Mouse (Mus musculus) MEL (cell line): ENCODE results near the gene Kmt5c. TPM values are rescaled to one million over a fixed set of nuclear protein-coding genes. Genes with fewer than 3 reads are reported as not detected.

ENCODE experiments used
- DNase-seq: peaks from one replicate; pipeline ENCODE4 v3.0.0; 2011; ENCODE audit warnings: low read depth, low spot score
- H3K27ac ChIP-seq: 2 replicates; pipeline ENCODE4 v1.5.1; 2012; ENCODE audit warnings: low read depth, mild to moderate bottlenecking, control low read depth, low read length, moderate library complexity; ENCODE audit not compliant: control insufficient read depth
- H3K27me3 ChIP-seq, 2 experiments: fragments of 150-350 bp in 1 of 2; sonication (generic) in 1 of 2; 2 replicates each; pipeline ENCODE4 v1.6.1; 2012; ENCODE audit warnings: low read length in 2 of 2, mild to moderate bottlenecking in 2 of 2, improper control_type of control experiment in 1 of 2, moderate library complexity in 1 of 2; ENCODE audit not compliant: insufficient read depth in 2 of 2, control insufficient read depth in 1 of 2
- H3K36me3 ChIP-seq, 2 experiments: 2 replicates each; pipeline ENCODE4 v1.6.1; 2012 to 2014; ENCODE audit warnings: low read length in 2 of 2, improper control_type of control experiment in 1 of 2, inconsistent platforms in 1 of 2, mild to moderate bottlenecking in 1 of 2; ENCODE audit not compliant: insufficient read depth in 2 of 2, control insufficient read depth in 1 of 2
- H3K4me1 ChIP-seq, 2 experiments: fragments of 150-350 bp in 1 of 2; sonication (generic) in 1 of 2; 2 replicates each; pipeline ENCODE4 v1.6.1; 2012; ENCODE audit warnings: low read length in 2 of 2, improper control_type of control experiment in 1 of 2, mild to moderate bottlenecking in 1 of 2; ENCODE audit not compliant: insufficient read depth in 2 of 2, control insufficient read depth in 1 of 2
- H3K4me3 ChIP-seq, 2 experiments: fragments of 150-350 bp in 1 of 2; sonication (generic) in 1 of 2; 2 replicates each; pipeline ENCODE4 v1.5.1; 2012; ENCODE audit warnings: low read depth in 2 of 2, low read length in 2 of 2, mild to moderate bottlenecking in 2 of 2, moderate library complexity in 2 of 2, control low read depth in 1 of 2, improper control_type of control experiment in 1 of 2; ENCODE audit not compliant: control insufficient read depth in 1 of 2, insufficient read depth in 1 of 2
- H3K79me2 ChIP-seq: 2 replicates; pipeline ENCODE4 v1.6.1; 2012; ENCODE audit warnings: mild to moderate bottlenecking, low read length, moderate library complexity; ENCODE audit not compliant: control insufficient read depth, poor library complexity, insufficient read depth
- H3K9ac ChIP-seq: 2 replicates; pipeline ENCODE4 v1.6.1; 2012; ENCODE audit warnings: low read depth, mild to moderate bottlenecking, control low read depth, low read length, moderate library complexity; ENCODE audit not compliant: control insufficient read depth, poor library complexity, severe bottlenecking
- H3K9me3 ChIP-seq: fragments of 150-350 bp; sonication (generic); replicated peaks from 2 replicates; pipeline ENCODE4 v1.6.1; 2012; ENCODE audit warnings: mild to moderate bottlenecking, low read length, improper control_type of control experiment, moderate library complexity; ENCODE audit not compliant: insufficient read depth
- E2F4 ChIP-seq: IDR thresholded peaks from 2 replicates; pipeline ENCODE4 v1.6.1; 2011; ENCODE audit warnings: low read depth, low read length, improper control_type of control experiment, borderline replicate concordance
- EP300 ChIP-seq, 2 experiments: IDR thresholded peaks; 2 replicates each; pipeline ENCODE4 v1.6.1; 2011; ENCODE audit warnings: improper control_type of control experiment in 2 of 2, low read length in 2 of 2, low read depth in 1 of 2, mild to moderate bottlenecking in 1 of 2
- JUND ChIP-seq: IDR thresholded peaks from 2 replicates; pipeline ENCODE4 v1.6.1; 2011; ENCODE audit warnings: low read depth, mild to moderate bottlenecking, improper control_type of control experiment, low read length
- MAFK ChIP-seq: IDR thresholded peaks from 2 replicates; pipeline ENCODE4 v1.6.1; 2011; ENCODE audit warnings: low read depth, mild to moderate bottlenecking, low read length, improper control_type of control experiment, borderline replicate concordance
- MAX ChIP-seq: IDR thresholded peaks from 2 replicates; pipeline ENCODE4 v1.6.1; 2011; ENCODE audit warnings: low read length, improper control_type of control experiment
- MAZ ChIP-seq: IDR thresholded peaks from 2 replicates; pipeline ENCODE4 v1.6.1; 2012; ENCODE audit warnings: low read depth, mild to moderate bottlenecking, inconsistent platforms, low read length, improper control_type of control experiment
- MEF2A ChIP-seq: IDR thresholded peaks from 2 replicates; pipeline ENCODE4 v1.6.1; 2014; ENCODE audit warnings: low read depth, mild to moderate bottlenecking, inconsistent platforms, low read length, improper control_type of control experiment; ENCODE audit not compliant: poor library complexity, insufficient replicate concordance, severe bottlenecking; ENCODE audit errors: extremely low read depth
- MXI1 ChIP-seq: IDR thresholded peaks from 2 replicates; pipeline ENCODE4 v1.6.1; 2011; ENCODE audit warnings: mild to moderate bottlenecking, low read depth, low read length, improper control_type of control experiment
- NELFE ChIP-seq: IDR thresholded peaks from 2 replicates; pipeline ENCODE4 v1.6.1; 2011; ENCODE audit warnings: low read depth, low read length, improper control_type of control experiment
- POLR2A ChIP-seq, 2 experiments: IDR thresholded peaks; 2 replicates each; pipeline ENCODE4 v1.6.1; 2011 to 2012; ENCODE audit warnings: low read length in 2 of 2, mild to moderate bottlenecking in 2 of 2, control low read depth in 1 of 2, improper control_type of control experiment in 1 of 2, low read depth in 1 of 2, moderate library complexity in 1 of 2; ENCODE audit not compliant: control insufficient read depth in 1 of 2, insufficient read depth in 1 of 2, poor library complexity in 1 of 2
- POLR2AphosphoS2 ChIP-seq: IDR thresholded peaks from 2 replicates; pipeline ENCODE4 v1.6.1; 2011; ENCODE audit warnings: low read length, improper control_type of control experiment
- POLR2AphosphoS5 ChIP-seq: IDR thresholded peaks from 2 replicates; pipeline ENCODE4 v1.6.1; 2012; ENCODE audit warnings: low read depth, borderline replicate concordance, mild to moderate bottlenecking, inconsistent platforms, low read length, moderate library complexity, mixed read lengths
- RAD21 ChIP-seq: IDR thresholded peaks from 2 replicates; pipeline ENCODE4 v1.6.1; 2011; ENCODE audit warnings: mild to moderate bottlenecking, low read depth, low read length, improper control_type of control experiment
- SMC3 ChIP-seq: IDR thresholded peaks from 2 replicates; pipeline ENCODE4 v1.6.1; 2011; ENCODE audit warnings: low read depth, low read length, improper control_type of control experiment
- TAL1 ChIP-seq: IDR thresholded peaks from 2 replicates; pipeline ENCODE4 v1.6.1; 2012; ENCODE audit warnings: mild to moderate bottlenecking, inconsistent platforms, low read length, moderate library complexity, mixed read lengths
- TCF12 ChIP-seq: IDR thresholded peaks from 2 replicates; pipeline ENCODE4 v1.6.1; 2014; ENCODE audit warnings: low read depth, mild to moderate bottlenecking, inconsistent platforms, low read length, improper control_type of control experiment, moderate library complexity
- UBTF ChIP-seq: IDR thresholded peaks from 2 replicates; pipeline ENCODE4 v1.6.1; 2012; ENCODE audit warnings: low read depth, mild to moderate bottlenecking, inconsistent platforms, low read length, improper control_type of control experiment, moderate library complexity, borderline replicate concordance; ENCODE audit not compliant: insufficient read depth
- USF2 ChIP-seq, 2 experiments: IDR thresholded peaks; 2 replicates each; pipeline ENCODE4 v1.6.1; 2011 to 2012; ENCODE audit warnings: improper control_type of control experiment in 2 of 2, low read length in 2 of 2, borderline replicate concordance in 1 of 2, inconsistent platforms in 1 of 2, low read depth in 1 of 2, mild to moderate bottlenecking in 1 of 2; ENCODE audit not compliant: insufficient read depth in 1 of 2
- ZC3H11A ChIP-seq: IDR thresholded peaks from 2 replicates; pipeline ENCODE4 v1.6.1; 2012; ENCODE audit warnings: low read depth, mild to moderate bottlenecking, inconsistent platforms, low read length, improper control_type of control experiment
- ZKSCAN1 ChIP-seq: IDR thresholded peaks from 2 replicates; pipeline ENCODE4 v1.6.1; 2012; ENCODE audit warnings: low read depth, mild to moderate bottlenecking, inconsistent platforms, low read length, improper control_type of control experiment, moderate library complexity
- polyA plus RNA-seq, 2 experiments: library from polyadenylated mRNA; stranded (reverse) in 1 of 2; unstranded in 1 of 2; fragments of >175 nt in 1 of 2; fragments of >200 nt in 1 of 2; gene quantifications; 2 replicates each; pipeline versions ENCODE4 v1.2.1 to v1.2.4; 2012; ENCODE audit warnings: low replicate concordance in 2 of 2, low read depth in 1 of 2; ENCODE audit not compliant: insufficient read length in 2 of 2, insufficient read depth in 1 of 2, missing spikeins in 1 of 2
- total RNA-seq: library from RNA; depleted of rRNA; stranded (reverse); fragments of 300-350 nt; gene quantifications from 2 replicates; pipeline ENCODE4 v1.2.3, GENCODE M21; 2012

The Kmt5c gene
- total and polyA plus RNA-seq, 3 experiments, result 21.8 to 60.2 TPM; not detected in 1

DNA sequence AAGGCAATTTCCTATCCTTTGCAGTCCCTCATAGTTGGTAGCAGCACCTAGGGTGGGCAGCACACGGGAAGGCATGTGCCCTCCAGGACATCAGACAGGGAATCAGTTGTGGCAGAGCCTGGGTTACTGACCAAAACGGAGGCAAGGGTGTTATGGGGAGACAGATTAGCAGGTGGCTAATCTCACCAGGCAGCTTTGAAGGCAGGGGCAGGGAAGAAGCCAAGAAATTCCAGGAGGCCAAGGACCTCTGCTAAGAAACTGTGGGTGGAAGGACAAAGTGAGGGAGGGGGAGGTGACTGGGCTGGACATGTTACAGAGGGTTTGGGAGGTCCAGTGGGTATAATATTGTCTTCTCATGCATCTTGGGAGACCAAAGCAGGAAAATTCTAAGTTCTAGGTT lies 3.4 kb downstream of the Kmt5c start:
- Histone ChIP-seq H3K9ac (no peak overlapping the region), H3K27me3 (no peaks in the 10 kb centered on the region), H3K4me3 (no peak overlapping the region), H3K36me3 (peaks cover 0 to 4% of the 10 kb centered on the region in 2 experiments; a peak in 2 of 4 replicates), H3K4me1 (peaks cover 2 to 16% of the 10 kb centered on the region in 2 experiments), H3K27ac (no peak overlapping the region), H3K79me2 (no peaks in the 10 kb centered on the region; the same call in 1 of the 2 replicates), H3K9me3 (no peaks in the 10 kb centered on the region)
- TF ChIP-seq POLR2AphosphoS2 (no peak), TAL1 (peak; percentile 54)
- DNase-seq, result no peak

DNA sequence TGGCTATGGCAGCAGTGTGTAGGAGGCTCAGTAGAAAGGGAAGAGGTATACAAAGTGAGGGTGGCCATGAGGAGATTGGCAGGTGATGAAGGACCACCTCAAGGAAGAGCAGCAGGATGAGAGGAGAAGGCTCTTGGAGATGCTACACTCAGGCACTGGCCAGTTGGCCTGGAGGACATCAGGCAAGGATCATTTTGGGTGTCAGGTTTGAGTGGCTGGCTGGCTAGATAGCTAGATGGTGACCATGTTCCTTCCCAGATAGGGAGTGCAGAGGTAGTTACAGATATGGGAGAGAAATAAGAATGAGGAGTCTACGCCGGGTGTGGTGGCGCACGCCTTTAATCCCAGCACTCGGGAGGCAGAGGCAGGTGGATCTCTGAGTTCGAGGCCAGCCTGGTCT lies 5.0 kb downstream of the Kmt5c start:
- TF ChIP-seq UBTF (no peak), NELFE (no peak), MEF2A (no peak)
- no peak overlapping the region for H3K9ac ChIP-seq
- no peak overlapping the region for H3K27ac ChIP-seq
- no peaks in the 10 kb centered on the region for H3K9me3 ChIP-seq
- H3K36me3 ChIP-seq, result no peaks in the 10 kb centered on the region
- no peak for DNase-seq
- H3K79me2 ChIP-seq, result no peaks in the 10 kb centered on the region; the same call in 1 of the 2 replicates
- H3K4me3 ChIP-seq, result no peak overlapping the region
- H3K4me1 ChIP-seq, result peaks cover 2 to 9% of the 10 kb centered on the region in 2 experiments; a peak in 3 of 4 replicates
- H3K27me3 ChIP-seq, result no peaks in the 10 kb centered on the region

DNA sequence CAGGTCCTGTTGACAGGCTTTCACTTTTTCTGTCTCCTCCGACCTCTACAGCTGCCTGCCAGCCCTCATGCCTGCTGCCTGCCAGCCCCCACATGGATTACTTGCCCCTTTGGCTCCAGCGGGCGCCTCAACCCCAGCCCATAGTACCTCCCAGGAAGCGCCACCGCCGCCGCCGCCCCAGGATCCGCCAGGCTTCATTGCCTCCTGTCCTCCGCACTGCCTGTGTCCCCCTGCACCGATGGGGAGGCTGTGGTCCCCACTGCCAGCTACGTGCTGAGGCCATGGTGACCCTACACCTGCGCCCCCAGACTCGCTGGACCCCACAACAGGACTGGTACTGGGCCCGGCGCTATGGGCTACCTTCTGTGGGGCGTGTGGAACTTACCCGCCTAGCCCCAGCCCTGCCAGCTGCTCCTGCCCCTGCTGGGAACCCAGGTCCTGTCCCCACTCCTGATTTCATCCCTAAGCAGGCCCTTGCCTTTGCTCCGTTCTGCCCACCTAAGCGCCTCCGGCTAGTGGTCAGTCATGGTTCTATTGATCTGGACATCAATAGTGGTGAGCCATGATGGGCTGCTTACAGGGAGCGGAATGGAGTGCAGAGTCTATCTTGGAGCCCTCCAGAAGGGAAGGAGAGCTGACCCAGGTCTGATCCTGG lies 6.5 kb downstream of the Kmt5c start:
- Histone ChIP-seq H3K9ac (no peak overlapping the region), H3K79me2 (no peaks in the 10 kb centered on the region), H3K4me3 (no peak overlapping the region), H3K4me1 (peaks cover 0 to 7% of the 10 kb centered on the region in 2 experiments; a peak in 2 of 4 replicates), H3K36me3 (no peaks in the 10 kb centered on the region), H3K9me3 (no peaks in the 10 kb centered on the region), H3K27me3 (no peaks in the 10 kb centered on the region), H3K27ac (no peak overlapping the region)
- DNase-seq, result no peak
- TF ChIP-seq POLR2AphosphoS2 (no peak), JUND (no peak), EP300 (IDR thresholded peaks at IDR 0.05; ENCODE audit: low read depth in 1 of 2, low read length in 2 of 2) (no peak), MAFK (no peak), SMC3 (no peak), E2F4 (no peak), UBTF (no peak), POLR2A (IDR thresholded peaks at IDR 0.05; ENCODE audit: control insufficient read depth in 1 of 2, insufficient read depth in 1 of 2, low read depth in 1 of 2, low read length in 2 of 2, poor library complexity in 1 of 2) (no peak), ZC3H11A (no peak), POLR2AphosphoS5 (no peak), TAL1 (no peak), MAX (no peak), RAD21 (no peak), MXI1 (no peak), USF2 (IDR thresholded peaks at IDR 0.05; ENCODE audit: borderline replicate concordance in 1 of 2, insufficient read depth in 1 of 2, low read depth in 1 of 2, low read length in 2 of 2) (no peak), TCF12 (no peak), ZKSCAN1 (no peak), MAZ (no peak)
